Mouse (Mus musculus): ENCODE measurements around the gene Sec14l2. TPM values are rescaled to one million over a fixed set of nuclear protein-coding genes. Genes with fewer than 3 reads are reported as not detected.
A peak's percentile ranks its signal among the peaks of the same experiment; 100 is the strongest.
"Not testable (repeated sequence)": the region's sequence is repeated elsewhere in the genome, so short reads cannot be mapped to it uniquely, and the experiment has no call there.

Sec14l2 gene
- polyA plus RNA-seq, 1 experiment from 2014 or later, result 5.8 TPM

DNA sequence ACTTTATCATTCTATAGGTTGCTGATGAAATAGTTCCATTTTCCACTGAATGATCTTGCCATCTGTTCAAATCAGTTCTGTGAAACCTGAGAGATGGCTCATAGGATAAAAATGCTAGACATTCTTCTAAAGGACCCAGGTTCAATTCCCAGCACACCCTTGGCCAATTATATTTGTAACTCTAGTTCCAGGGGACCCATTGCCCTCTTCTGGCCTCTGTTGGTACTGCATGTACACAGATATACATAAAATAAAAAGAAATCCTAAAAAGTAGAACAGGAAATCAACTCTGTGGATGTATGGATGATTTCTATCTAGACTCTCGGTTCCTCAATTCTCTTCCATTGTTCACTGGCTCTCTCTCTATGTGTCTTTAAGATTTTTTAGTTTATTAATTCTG lies 3.8 kb upstream of the Sec14l2 start:
- Histone ChIP-seq H3K4me1 (replicated peaks) (peaks cover 43% of the 10 kb centered on the region), H3K4me3 (replicated peaks) (no peak overlapping the region), H3K9ac (no peak overlapping the region), H3K27ac (no peak overlapping the region), H3K36me3 (no peaks in the 10 kb centered on the region), H3K9me3 (replicated peaks) (0 out of 2 replicates have a peak, but pooled peaks cover 3% of the 10 kb centered on the region), H3K27me3 (no peaks in the 10 kb centered on the region), H3K4me2 (no peak overlapping the region)
- ATAC-seq (ENCODE audit: low read depth) (no peak), DNase-seq (no peak)
- WGBS (ENCODE audit: insufficient replicate concordance), result 78% methylated on average over 1 of the region's 1 CpGs

DNA sequence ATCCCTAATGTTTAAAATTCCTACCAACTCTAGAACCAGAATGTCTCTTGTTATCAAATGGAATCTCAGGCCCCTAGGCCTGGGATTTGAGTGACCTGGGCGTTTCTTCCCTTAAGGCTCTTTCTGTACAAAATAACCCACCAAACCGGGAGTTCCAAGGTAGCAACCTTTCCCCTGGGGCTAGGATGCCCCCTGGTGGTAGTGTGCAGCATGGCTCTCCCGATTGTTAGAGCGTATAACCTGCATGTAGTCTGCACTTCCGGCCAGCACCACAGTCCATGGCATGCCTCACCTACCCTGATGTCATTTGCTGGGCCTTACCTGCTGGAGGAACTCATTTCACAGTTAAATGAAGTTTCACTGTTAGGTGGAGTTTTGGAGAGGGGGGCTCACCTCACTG lies 707 bp upstream of the Sec14l2 start:
- Histone ChIP-seq H3K9me3 (replicated peaks) (0 out of 2 replicates have a peak, but pooled peaks cover 3% of the 10 kb centered on the region), H3K27ac (peak overlapping the region; percentile 47; the same call in 1 of the 2 replicates), H3K4me3 (replicated peaks) (peak overlapping the region; percentile 23; the same call in 1 of the 2 replicates), H3K4me2 (peak overlapping the region; percentile 43), H3K36me3 (no peaks in the 10 kb centered on the region), H3K27me3 (peaks cover 24% of the 10 kb centered on the region), H3K9ac (no peak overlapping the region), H3K4me1 (replicated peaks) (peaks cover 41% of the 10 kb centered on the region)
- ATAC-seq (ENCODE audit: low read depth) (no peak), DNase-seq (peak; percentile 54)
- 34% methylated on average over 5 of the region's 5 CpGs for WGBS (ENCODE audit: insufficient replicate concordance)

DNA sequence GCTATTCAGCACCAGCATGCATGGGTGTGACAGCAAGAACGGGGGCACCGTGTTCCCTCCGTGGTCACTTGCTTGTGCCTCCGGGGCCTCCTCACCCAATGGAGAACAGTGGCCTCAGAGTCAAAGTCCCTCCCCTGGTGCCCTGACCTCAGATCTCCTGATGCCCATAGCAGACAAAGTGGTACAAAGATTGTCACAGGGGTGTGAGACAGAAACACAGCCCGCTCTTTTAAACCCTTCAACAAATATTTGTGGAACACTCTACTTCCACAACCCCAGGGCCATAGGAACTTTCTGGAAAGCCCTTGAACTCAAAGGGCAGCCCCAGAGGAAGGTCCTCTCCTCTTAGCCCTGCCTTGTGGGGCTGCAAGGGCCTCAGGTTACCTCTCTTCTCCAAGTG lies 989 bp downstream of the Sec14l2 start:
- Histone ChIP-seq H3K4me2 (no peak overlapping the region), H3K27ac (no peak overlapping the region), H3K9me3 (replicated peaks) (0 out of 2 replicates have a peak, but pooled peaks cover 3% of the 10 kb centered on the region), H3K4me1 (replicated peaks) (peaks cover 50% of the 10 kb centered on the region), H3K27me3 (peaks cover 41% of the 10 kb centered on the region), H3K4me3 (replicated peaks) (no peak overlapping the region), H3K9ac (no peak overlapping the region), H3K36me3 (no peaks in the 10 kb centered on the region)
- 57% methylated on average over 5 of the region's 5 CpGs for WGBS (ENCODE audit: insufficient replicate concordance)
- no peak for DNase-seq
- ATAC-seq (ENCODE audit: low read depth), result no peak

DNA sequence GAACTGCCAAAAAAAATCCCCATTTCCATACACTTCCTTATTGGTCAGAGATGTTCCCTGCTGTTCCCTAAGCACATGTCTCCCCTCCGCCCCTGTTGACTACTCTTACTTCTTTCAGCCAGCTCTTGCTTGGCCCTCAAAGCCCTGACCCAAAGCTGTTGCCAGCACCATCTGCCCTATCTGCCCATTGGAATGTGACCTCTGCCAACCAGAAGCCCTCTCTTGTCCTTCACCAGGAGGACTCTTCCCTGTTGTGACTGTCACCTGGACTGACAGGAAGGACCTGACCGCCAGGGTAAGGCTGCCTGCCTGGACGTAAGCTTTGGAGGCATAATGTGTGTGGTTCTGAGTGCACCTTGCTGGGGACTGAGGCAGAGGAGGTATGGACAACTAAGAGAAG lies 1.5 kb downstream of the Sec14l2 start:
- DNase-seq, result no peak
- ATAC-seq (ENCODE audit: low read depth), result no peak
- H3K36me3 ChIP-seq, result no peaks in the 10 kb centered on the region
- H3K4me3 ChIP-seq (replicated peaks), result no peak overlapping the region
- 80% methylated on average over 3 of the region's 3 CpGs for WGBS (ENCODE audit: insufficient replicate concordance)
- peaks cover 56% of the 10 kb centered on the region for H3K4me1 ChIP-seq (replicated peaks)
- H3K27me3 ChIP-seq, result peaks cover 46% of the 10 kb centered on the region
- no peak overlapping the region for H3K4me2 ChIP-seq
- H3K9me3 ChIP-seq (replicated peaks), result no peaks in the 10 kb centered on the region
- no peak overlapping the region for H3K9ac ChIP-seq
- H3K27ac ChIP-seq, result no peak overlapping the region

DNA sequence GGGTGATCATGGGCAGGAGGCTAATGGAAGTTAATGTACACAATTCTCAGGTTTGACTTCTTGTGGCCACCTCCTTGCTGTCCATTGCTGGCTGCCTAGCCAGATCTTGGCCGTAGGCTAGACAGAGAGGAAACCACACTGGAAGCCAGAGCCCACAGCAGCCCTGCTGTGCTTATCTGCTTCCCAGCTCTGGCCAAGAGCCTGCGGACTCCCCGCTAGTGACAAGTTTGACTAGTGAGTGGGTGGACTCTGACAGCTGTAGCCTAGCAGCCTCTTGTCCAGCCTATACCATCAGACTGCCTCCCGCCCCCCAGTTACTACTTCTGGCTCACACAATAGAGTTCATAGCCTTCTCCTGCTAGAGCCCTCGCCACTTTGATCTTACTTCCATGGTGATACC lies 3.6 kb downstream of the Sec14l2 start:
- H3K9ac ChIP-seq, result no peak overlapping the region
- DNase-seq (no peak), ATAC-seq (ENCODE audit: low read depth) (no peak)
- H3K4me1 ChIP-seq (replicated peaks), result peaks cover 69% of the 10 kb centered on the region
- peaks cover 55% of the 10 kb centered on the region for H3K27me3 ChIP-seq
- H3K4me2 ChIP-seq, result no peak overlapping the region
- H3K9me3 ChIP-seq (replicated peaks), result no peaks in the 10 kb centered on the region
- H3K27ac ChIP-seq, result no peak overlapping the region
- H3K4me3 ChIP-seq (replicated peaks), result no peak overlapping the region
- WGBS (ENCODE audit: insufficient replicate concordance), result 9% methylated on average over 5 of the region's 5 CpGs
- no peaks in the 10 kb centered on the region for H3K36me3 ChIP-seq

DNA sequence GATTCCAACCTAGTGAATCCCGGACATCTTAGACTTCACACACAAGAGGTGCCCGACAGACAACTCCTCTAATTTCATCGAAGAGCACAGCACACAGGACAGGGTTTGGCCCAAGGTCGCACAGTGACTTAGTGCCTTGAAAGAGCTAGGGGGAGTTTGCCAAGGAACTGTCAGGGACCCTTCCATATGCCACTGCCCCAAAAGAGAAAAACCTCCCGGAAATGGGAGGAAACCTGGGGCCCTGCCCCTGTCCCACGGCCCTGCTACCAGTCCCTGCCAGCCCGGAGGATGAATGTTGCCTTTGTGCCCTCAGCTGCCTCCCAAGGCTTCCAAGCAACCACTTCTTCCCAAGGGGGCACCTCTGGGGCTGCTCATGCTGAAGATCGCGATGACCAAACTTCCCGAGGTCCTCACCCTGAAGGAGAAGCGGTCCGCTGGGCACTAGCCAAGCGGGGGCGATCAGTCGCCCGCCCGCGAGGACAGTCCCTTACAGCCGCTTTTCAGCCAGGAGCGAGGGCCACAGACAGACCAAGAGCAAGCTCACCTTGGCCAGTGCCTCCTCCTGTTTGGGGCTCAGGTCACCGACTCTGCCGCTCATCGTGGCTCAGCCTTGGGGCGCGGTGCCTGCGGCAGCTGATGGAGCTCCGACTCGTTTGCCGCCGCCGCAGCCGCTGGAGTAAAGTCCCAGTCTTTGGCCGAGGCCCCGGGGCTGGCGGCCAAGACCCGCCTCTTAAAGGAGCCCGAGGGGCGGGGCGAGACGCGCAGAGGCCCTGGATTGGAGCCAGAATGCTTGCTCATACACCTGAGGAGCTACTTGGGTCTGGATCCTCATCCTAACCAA lies 4.9 kb downstream of the Sec14l2 start:
- H3K4me2 ChIP-seq, result peak overlapping the region; percentile 74
- H3K9ac ChIP-seq, result peak overlapping the region; percentile 67
- H3K4me1 ChIP-seq (replicated peaks), result peaks cover 68% of the 10 kb centered on the region
- H3K27ac ChIP-seq, result peak overlapping the region; percentile 40; the same call in 1 of the 2 replicates
- 4% methylated on average over 41 of the region's 41 CpGs for WGBS (ENCODE audit: insufficient replicate concordance)
- H3K9me3 ChIP-seq (replicated peaks), result no peaks in the 10 kb centered on the region
- ATAC-seq (ENCODE audit: low read depth) (peak; percentile 47), DNase-seq (peak; percentile 35)
- peak overlapping the region; percentile 63 for H3K4me3 ChIP-seq (replicated peaks)
- no peaks in the 10 kb centered on the region for H3K36me3 ChIP-seq
- peaks cover 55% of the 10 kb centered on the region for H3K27me3 ChIP-seq

DNA sequence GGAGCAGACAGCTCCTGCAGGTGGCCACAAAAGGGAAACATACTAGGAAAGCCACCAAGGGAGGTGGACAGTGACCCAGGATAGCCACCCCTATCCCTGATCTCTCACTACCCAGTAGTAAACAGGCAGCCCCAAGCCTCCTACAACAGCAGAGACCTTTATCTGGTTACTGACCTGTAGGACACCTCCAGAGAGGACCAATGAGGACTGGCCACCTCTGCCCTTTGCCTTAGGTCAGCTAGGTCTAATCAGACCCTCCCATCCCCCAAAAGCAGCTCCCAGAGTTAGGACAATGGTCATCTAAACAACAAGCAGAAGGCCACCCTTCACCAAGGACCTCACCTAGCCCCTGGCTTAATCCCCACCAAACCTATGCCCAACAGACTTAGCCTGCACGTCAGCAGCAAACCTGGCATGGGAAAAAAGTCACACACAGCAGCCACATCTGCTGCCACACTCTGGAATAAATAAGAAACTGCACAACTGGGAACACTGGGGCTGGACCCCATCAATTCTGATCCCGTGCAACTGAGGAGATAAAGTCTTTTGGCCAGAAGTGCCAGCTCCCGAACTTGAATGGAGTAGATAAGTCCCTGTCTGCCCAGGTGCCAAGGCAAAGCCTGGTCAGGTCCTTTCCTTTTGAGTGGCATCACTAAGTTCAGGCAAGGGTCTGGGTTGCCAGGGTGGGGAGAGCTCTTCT lies 5.7 kb downstream of the Sec14l2 start:
- Histone ChIP-seq H3K27ac (peak overlapping the region; percentile 1; the same call in 1 of the 2 replicates), H3K4me2 (peak overlapping the region; percentile 74), H3K36me3 (no peaks in the 10 kb centered on the region), H3K4me1 (replicated peaks) (peaks cover 60% of the 10 kb centered on the region), H3K4me3 (replicated peaks) (peak overlapping the region; percentile 63), H3K9me3 (replicated peaks) (no peaks in the 10 kb centered on the region), H3K9ac (peak overlapping the region; percentile 67), H3K27me3 (peaks cover 55% of the 10 kb centered on the region)
- WGBS (ENCODE audit: insufficient replicate concordance), result 11% methylated on average over 3 of the region's 3 CpGs
- DNase-seq (no peak), ATAC-seq (ENCODE audit: low read depth) (peak; percentile 60)

DNA sequence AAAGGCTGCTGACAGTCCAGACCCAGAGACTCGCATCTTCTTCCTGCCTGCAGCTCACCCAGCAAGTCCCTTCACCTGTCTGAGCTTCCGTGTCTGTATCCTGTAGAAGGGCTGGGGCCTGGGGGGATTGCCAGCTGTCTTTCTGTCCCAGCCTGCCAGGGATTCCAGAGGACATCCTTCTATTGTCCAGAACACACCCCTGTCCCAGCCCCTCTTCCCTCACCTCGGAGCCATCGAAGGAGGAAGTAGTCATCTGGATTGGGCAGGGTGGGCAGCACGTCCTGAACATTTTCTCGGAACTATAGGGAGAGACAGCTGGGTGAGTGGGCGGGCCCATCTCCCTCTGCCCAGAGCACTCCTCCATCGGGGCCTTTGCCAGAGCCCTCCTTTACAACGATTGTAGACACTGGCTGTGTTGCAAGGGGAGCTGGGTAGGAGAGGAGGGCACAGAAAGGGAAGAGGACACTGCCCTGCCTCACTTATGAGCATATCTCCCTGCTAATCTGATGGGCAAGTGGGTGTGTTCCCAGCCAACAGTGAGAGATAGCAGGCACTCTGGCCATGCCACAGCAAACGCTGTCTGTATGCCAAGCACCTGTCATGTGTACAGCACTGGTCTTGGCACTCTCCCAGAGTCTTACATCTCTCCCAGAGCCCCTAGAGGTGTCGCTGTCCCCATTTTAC lies 6.6 kb downstream of the Sec14l2 start:
- H3K4me2 ChIP-seq, result peak overlapping the region; percentile 74
- H3K4me3 ChIP-seq (replicated peaks), result peak overlapping the region; percentile 63
- H3K27me3 ChIP-seq, result peaks cover 55% of the 10 kb centered on the region
- WGBS (ENCODE audit: insufficient replicate concordance), result 28% methylated on average over 11 of the region's 11 CpGs
- DNase-seq (no peak), ATAC-seq (ENCODE audit: low read depth) (peak; percentile 56)
- no peaks in the 10 kb centered on the region for H3K36me3 ChIP-seq
- no peaks in the 10 kb centered on the region for H3K9me3 ChIP-seq (replicated peaks)
- H3K4me1 ChIP-seq (replicated peaks), result peaks cover 52% of the 10 kb centered on the region
- H3K27ac ChIP-seq, result peak overlapping the region; percentile 1; the same call in 1 of the 2 replicates
- peak overlapping the region; percentile 40; the same call in 1 of the 2 replicates for H3K9ac ChIP-seq

DNA sequence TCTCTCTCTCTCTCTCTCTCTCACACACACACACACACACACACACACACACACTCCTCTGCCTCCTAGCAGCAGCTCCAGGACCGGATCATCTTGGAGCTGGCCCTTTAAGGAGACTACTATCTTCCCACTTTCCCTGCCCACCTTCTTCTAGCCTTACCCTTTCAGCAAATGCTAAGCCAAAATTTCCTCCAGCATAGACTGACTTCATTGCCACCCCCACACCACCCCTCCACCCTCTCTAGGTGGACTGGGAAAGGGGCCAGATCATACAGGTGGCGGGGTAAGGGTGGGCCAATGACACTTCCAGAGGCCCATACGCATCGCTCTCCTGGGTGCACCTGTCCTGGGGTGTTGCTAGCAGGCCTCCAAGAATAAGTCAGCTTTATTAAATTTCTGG lies 7.8 kb downstream of the Sec14l2 start:
- peaks cover 52% of the 10 kb centered on the region for H3K4me1 ChIP-seq (replicated peaks)

DNA sequence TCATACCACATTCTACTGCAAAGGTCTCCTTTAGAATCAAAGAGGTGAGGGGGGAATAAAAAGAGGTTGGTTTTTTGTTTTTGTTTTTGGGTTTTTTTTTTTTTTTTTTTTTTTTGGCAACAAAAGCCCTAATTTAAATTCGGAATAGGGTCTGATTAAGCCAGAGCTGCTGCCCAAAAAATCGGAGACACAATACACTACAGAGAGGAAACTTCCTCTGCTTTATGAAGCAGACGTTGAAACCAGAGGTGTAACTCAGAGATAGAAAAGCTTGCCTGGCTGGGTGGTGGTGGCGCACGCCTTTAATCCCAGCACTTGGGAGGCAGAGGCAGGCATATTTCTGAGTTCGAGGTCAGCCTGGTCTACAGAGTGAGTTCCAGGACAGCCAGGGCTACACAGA lies 8.7 kb downstream of the Sec14l2 start:
- peaks cover 46% of the 10 kb centered on the region for H3K4me1 ChIP-seq (replicated peaks)
- not testable (repeated sequence) for H3K9me3 ChIP-seq (replicated peaks); DNase-seq; H3K4me3 ChIP-seq (replicated peaks); H3K36me3 ChIP-seq; H3K27ac ChIP-seq; ATAC-seq (ENCODE audit: low read depth); H3K4me2 ChIP-seq; H3K9ac ChIP-seq
- H3K27me3 ChIP-seq, result peaks cover 37% of the 10 kb centered on the region
- WGBS (ENCODE audit: insufficient replicate concordance), result 65% methylated on average over 6 of the region's 6 CpGs

More for the DNA sequence above, 7.8 kb downstream of the Sec14l2 start:
- WGBS (ENCODE audit: insufficient replicate concordance), result 80% methylated on average over 4 of the region's 4 CpGs
- Histone ChIP-seq H3K36me3 (peaks cover 5% of the 10 kb centered on the region; the same call in 1 of the 2 replicates), H3K4me2 (no peak overlapping the region), H3K27ac (no peak overlapping the region), H3K9ac (no peak overlapping the region), H3K27me3 (peaks cover 46% of the 10 kb centered on the region), H3K4me3 (replicated peaks) (no peak overlapping the region), H3K9me3 (replicated peaks) (no peaks in the 10 kb centered on the region)
- ATAC-seq (ENCODE audit: low read depth), result no peak
- no peak for DNase-seq

DNA sequence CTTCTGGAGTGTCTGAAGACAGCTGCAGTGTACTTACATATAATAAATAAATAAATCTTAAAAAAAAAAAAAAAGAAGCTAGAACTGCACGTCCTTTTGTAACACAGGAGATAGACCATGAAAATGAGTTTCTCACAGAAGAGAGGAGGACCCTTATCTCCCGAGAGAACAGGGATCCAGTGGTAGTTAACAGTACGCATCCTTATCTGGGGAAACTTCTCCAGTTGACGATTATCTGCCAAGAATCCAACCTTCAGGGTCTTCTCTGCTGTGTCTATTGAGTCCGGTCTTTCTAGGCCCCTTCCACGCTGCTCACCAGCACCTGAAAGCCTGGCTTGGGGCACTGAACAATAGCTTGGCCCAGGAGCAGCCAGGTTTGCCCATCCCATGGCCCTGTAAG lies 9.2 kb downstream of the Sec14l2 start:
- Histone ChIP-seq H3K9me3 (replicated peaks) (no peaks in the 10 kb centered on the region), H3K27ac (no peak overlapping the region), H3K9ac (no peak overlapping the region), H3K36me3 (peaks cover 8% of the 10 kb centered on the region; the same call in 1 of the 2 replicates), H3K4me1 (replicated peaks) (peaks cover 41% of the 10 kb centered on the region), H3K27me3 (peaks cover 31% of the 10 kb centered on the region), H3K4me2 (no peak overlapping the region), H3K4me3 (replicated peaks) (no peak overlapping the region)
- no peak for DNase-seq
- 35% methylated on average over 6 of the region's 6 CpGs for WGBS (ENCODE audit: insufficient replicate concordance)
- no peak for ATAC-seq (ENCODE audit: low read depth)

Measured in liver, embryonic 13.5 days (tissue).